Mouse (Mus musculus): ENCODE results near the gene Wdr76. TPM values are rescaled to one million over a fixed set of nuclear protein-coding genes. Genes with fewer than 3 reads are reported as not detected.
"Not testable (repeated sequence)": the region's sequence is repeated elsewhere in the genome, so short reads cannot be mapped to it uniquely, and the experiment has no call there.

The Wdr76 gene
- polyA plus RNA-seq, 1 experiment from 2014 or later: 5.6 TPM

- H3K36me3 ChIP-seq (ENCODE audit: control insufficient read depth, insufficient read depth, low read length): peaks cover 45% of the 10 kb centered on the region
These were observed 6.7 kb downstream of the Wdr76 start for GRCm38 (mm10) chr2:121512991-121513765.

DNA sequence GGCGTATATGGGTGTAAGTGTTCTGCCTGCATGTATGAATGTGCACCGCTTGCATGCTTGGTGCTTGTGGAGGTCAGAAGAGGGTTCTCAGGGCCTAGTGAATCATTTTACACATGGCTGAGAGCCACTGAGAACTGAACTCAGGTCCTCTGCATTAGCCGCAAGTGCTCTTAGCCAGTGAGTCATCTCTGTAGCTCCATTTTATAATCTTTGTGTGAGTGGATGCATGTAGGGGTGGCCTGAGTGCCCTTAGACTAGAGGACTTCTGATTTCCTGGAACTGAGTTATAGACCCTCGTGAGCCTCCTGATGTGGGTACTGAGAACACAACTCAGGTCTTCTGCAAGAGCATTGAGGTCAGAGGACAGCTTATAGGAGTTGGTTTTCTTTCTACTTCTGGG, 7.7 kb downstream of the Wdr76 start:
- Histone ChIP-seq H3K4me3 (ENCODE audit: low read depth, low read length) (no peak overlapping the region), H3K9ac (ENCODE audit: low read length) (no peak overlapping the region), H3K27me3 (replicated peaks; ENCODE audit: control insufficient read depth, insufficient read depth, low read length) (no peaks in the 10 kb centered on the region), H3K27ac (ENCODE audit: low read depth, low read length) (no peak overlapping the region), H3K4me2 (ENCODE audit: low read length) (no peak overlapping the region), H3K9me3 (replicated peaks; ENCODE audit: control insufficient read depth, low read length) (no peaks in the 10 kb centered on the region), H3K4me1 (ENCODE audit: control insufficient read depth, insufficient read depth, low read length) (no peaks in the 10 kb centered on the region), H3K36me3 (ENCODE audit: control insufficient read depth, insufficient read depth, low read length) (peaks cover 50% of the 10 kb centered on the region)
- WGBS: 98% methylated on average over 4 of the region's 4 CpGs
- DNase-seq (ENCODE audit: low spot score): no peak
- no peak for ATAC-seq

More at GRCm38 (mm10) chr2:121512991-121513765, 6.7 kb downstream of the Wdr76 start:
- H3K9ac ChIP-seq (ENCODE audit: low read length); H3K9me3 ChIP-seq (replicated peaks; ENCODE audit: control insufficient read depth, low read length); H3K4me1 ChIP-seq (ENCODE audit: control insufficient read depth, insufficient read depth, low read length); H3K27me3 ChIP-seq (replicated peaks; ENCODE audit: control insufficient read depth, insufficient read depth, low read length); H3K4me2 ChIP-seq (ENCODE audit: low read length); H3K27ac ChIP-seq (ENCODE audit: low read depth, low read length); H3K4me3 ChIP-seq (ENCODE audit: low read depth, low read length); ATAC-seq; DNase-seq (ENCODE audit: low spot score): not testable (repeated sequence)
- WGBS: 94% methylated on average over 4 of the region's 5 CpGs

GRCm38 (mm10) chr2:121518106-121518505, 11.6 kb downstream of the Wdr76 start:
- no peaks in the 10 kb centered on the region for H3K9me3 ChIP-seq (replicated peaks; ENCODE audit: control insufficient read depth, low read length)
- no peak for DNase-seq (ENCODE audit: low spot score)
- H3K27me3 ChIP-seq (replicated peaks; ENCODE audit: control insufficient read depth, insufficient read depth, low read length): no peaks in the 10 kb centered on the region
- H3K9ac ChIP-seq (ENCODE audit: low read length): no peak overlapping the region
- peaks cover 41% of the 10 kb centered on the region for H3K36me3 ChIP-seq (ENCODE audit: control insufficient read depth, insufficient read depth, low read length)
- H3K27ac ChIP-seq (ENCODE audit: low read depth, low read length): no peak overlapping the region
- WGBS: 97% methylated on average over 5 of the region's 5 CpGs
- H3K4me1 ChIP-seq (ENCODE audit: control insufficient read depth, insufficient read depth, low read length): no peaks in the 10 kb centered on the region
- no peak overlapping the region for H3K4me2 ChIP-seq (ENCODE audit: low read length)
- no peak for ATAC-seq
- H3K4me3 ChIP-seq (ENCODE audit: low read depth, low read length): no peak overlapping the region

DNA sequence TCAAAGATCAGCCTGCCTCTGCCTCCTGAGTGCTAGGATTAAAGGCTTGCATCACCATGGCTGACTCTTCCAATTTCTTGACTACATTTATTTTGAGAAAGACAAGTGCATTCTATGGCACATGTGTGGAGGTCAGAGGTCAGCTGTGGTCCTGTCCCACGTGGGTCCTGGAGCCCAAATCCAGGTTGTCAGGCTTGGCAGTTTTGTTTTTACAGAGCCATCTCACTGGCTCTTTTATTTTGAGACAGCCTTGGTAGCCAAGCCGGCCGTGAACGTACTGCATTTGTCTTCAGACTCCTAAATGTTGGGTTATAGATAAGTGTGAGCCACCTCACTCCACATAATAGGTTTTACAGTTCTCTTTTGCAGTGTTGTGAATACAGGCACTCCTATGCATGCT, 12.2 kb downstream of the Wdr76 start:
- peaks cover 39% of the 10 kb centered on the region for H3K36me3 ChIP-seq (ENCODE audit: control insufficient read depth, insufficient read depth, low read length)
- not testable (repeated sequence) for H3K4me3 ChIP-seq (ENCODE audit: low read depth, low read length); H3K4me1 ChIP-seq (ENCODE audit: control insufficient read depth, insufficient read depth, low read length); H3K27ac ChIP-seq (ENCODE audit: low read depth, low read length); ATAC-seq; H3K4me2 ChIP-seq (ENCODE audit: low read length); H3K9ac ChIP-seq (ENCODE audit: low read length); DNase-seq (ENCODE audit: low spot score); H3K27me3 ChIP-seq (replicated peaks; ENCODE audit: control insufficient read depth, insufficient read depth, low read length); H3K9me3 ChIP-seq (replicated peaks; ENCODE audit: control insufficient read depth, low read length)
- WGBS: 99% methylated on average over 4 of the region's 4 CpGs

DNA sequence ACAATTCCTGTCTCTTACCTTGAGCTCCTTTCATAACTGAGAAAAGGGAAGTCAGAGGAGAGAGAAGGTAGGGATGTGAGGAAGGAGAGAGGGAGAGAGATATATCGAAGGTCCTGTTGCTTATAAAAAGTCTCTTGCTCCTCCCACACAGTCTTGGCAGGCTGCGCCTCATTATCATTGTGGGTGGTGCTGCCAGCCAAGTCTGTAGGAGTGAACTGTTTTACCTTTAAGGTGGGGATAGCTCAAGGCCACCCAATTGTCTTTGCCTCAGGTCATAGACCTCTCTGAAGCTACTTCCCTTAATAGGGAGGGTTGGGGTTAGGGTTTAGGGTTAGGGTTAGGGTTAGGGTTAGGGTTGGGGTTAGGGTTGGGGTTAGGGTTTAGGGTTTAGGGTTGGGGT, 15.5 kb downstream of the Wdr76 start:
- Histone ChIP-seq H3K27me3 (replicated peaks; ENCODE audit: control insufficient read depth, insufficient read depth, low read length) (no peaks in the 10 kb centered on the region), H3K27ac (ENCODE audit: low read depth, low read length) (no peak overlapping the region), H3K4me3 (ENCODE audit: low read depth, low read length) (no peak overlapping the region), H3K36me3 (ENCODE audit: control insufficient read depth, insufficient read depth, low read length) (peaks cover 45% of the 10 kb centered on the region), H3K4me2 (ENCODE audit: low read length) (no peak overlapping the region), H3K9me3 (replicated peaks; ENCODE audit: control insufficient read depth, low read length) (no peaks in the 10 kb centered on the region), H3K4me1 (ENCODE audit: control insufficient read depth, insufficient read depth, low read length) (no peaks in the 10 kb centered on the region), H3K9ac (ENCODE audit: low read length) (no peak overlapping the region)
- WGBS: 85% methylated on average over 2 of the region's 2 CpGs
- ATAC-seq (no peak), DNase-seq (ENCODE audit: low spot score) (peak; percentile 9)

- not testable (repeated sequence) for H3K27ac ChIP-seq (ENCODE audit: low read depth, low read length); ATAC-seq; H3K4me1 ChIP-seq (ENCODE audit: control insufficient read depth, insufficient read depth, low read length); H3K4me2 ChIP-seq (ENCODE audit: low read length); H3K27me3 ChIP-seq (replicated peaks; ENCODE audit: control insufficient read depth, insufficient read depth, low read length); DNase-seq (ENCODE audit: low spot score); H3K9me3 ChIP-seq (replicated peaks; ENCODE audit: control insufficient read depth, low read length); H3K4me3 ChIP-seq (ENCODE audit: low read depth, low read length); H3K9ac ChIP-seq (ENCODE audit: low read length)
- H3K36me3 ChIP-seq (ENCODE audit: control insufficient read depth, insufficient read depth, low read length): peaks cover 39% of the 10 kb centered on the region
- WGBS: 97% methylated on average over 3 of the region's 3 CpGs
These were observed 16.3 kb downstream of the Wdr76 start for GRCm38 (mm10) chr2:121522830-121523229.

- H3K36me3 ChIP-seq (ENCODE audit: control insufficient read depth, insufficient read depth, low read length): peaks cover 21% of the 10 kb centered on the region; the same call in 1 of the 2 replicates
- WGBS: 94% methylated on average over 2 of the region's 2 CpGs
These were observed 18.5 kb downstream of the Wdr76 start for GRCm38 (mm10) chr2:121525056-121525455.

GRCm38 (mm10) chr2:121544829-121545228, 38.3 kb downstream of the Wdr76 start:
- peaks cover 69% of the 10 kb centered on the region for H3K36me3 ChIP-seq (ENCODE audit: control insufficient read depth, insufficient read depth, low read length)
- ATAC-seq: no peak
- H3K4me3 ChIP-seq (ENCODE audit: low read depth, low read length): no peak overlapping the region
- no peak overlapping the region for H3K4me2 ChIP-seq (ENCODE audit: low read length)
- 89% methylated on average over 3 of the region's 3 CpGs for WGBS
- no peak overlapping the region for H3K9ac ChIP-seq (ENCODE audit: low read length)
- DNase-seq (ENCODE audit: low spot score): no peak
- H3K27me3 ChIP-seq (replicated peaks; ENCODE audit: control insufficient read depth, insufficient read depth, low read length): no peaks in the 10 kb centered on the region
- H3K9me3 ChIP-seq (replicated peaks; ENCODE audit: control insufficient read depth, low read length): 0 out of 2 replicates have a peak, but pooled peaks cover 2% of the 10 kb centered on the region
- no peaks in the 10 kb centered on the region for H3K4me1 ChIP-seq (ENCODE audit: control insufficient read depth, insufficient read depth, low read length)
- H3K27ac ChIP-seq (ENCODE audit: low read depth, low read length): no peak overlapping the region

More at GRCm38 (mm10) chr2:121525056-121525455, 18.5 kb downstream of the Wdr76 start:
- DNase-seq (ENCODE audit: low spot score) (no peak), ATAC-seq (no peak)
- H3K27ac ChIP-seq (ENCODE audit: low read depth, low read length): no peak overlapping the region
- H3K4me1 ChIP-seq (ENCODE audit: control insufficient read depth, insufficient read depth, low read length): no peaks in the 10 kb centered on the region
- H3K9me3 ChIP-seq (replicated peaks; ENCODE audit: control insufficient read depth, low read length): no peaks in the 10 kb centered on the region
- no peak overlapping the region for H3K9ac ChIP-seq (ENCODE audit: low read length)
- no peak overlapping the region for H3K4me3 ChIP-seq (ENCODE audit: low read depth, low read length)
- no peaks in the 10 kb centered on the region for H3K27me3 ChIP-seq (replicated peaks; ENCODE audit: control insufficient read depth, insufficient read depth, low read length)
- H3K4me2 ChIP-seq (ENCODE audit: low read length): no peak overlapping the region

GRCm38 (mm10) chr2:121549630-121550029, 43.1 kb downstream of the Wdr76 start:
- H3K4me3 ChIP-seq (ENCODE audit: low read depth, low read length): no peak overlapping the region
- peaks cover 64% of the 10 kb centered on the region for H3K36me3 ChIP-seq (ENCODE audit: control insufficient read depth, insufficient read depth, low read length)
- no peaks in the 10 kb centered on the region for H3K27me3 ChIP-seq (replicated peaks; ENCODE audit: control insufficient read depth, insufficient read depth, low read length)
- H3K9ac ChIP-seq (ENCODE audit: low read length): no peak overlapping the region
- H3K4me1 ChIP-seq (ENCODE audit: control insufficient read depth, insufficient read depth, low read length): no peaks in the 10 kb centered on the region
- H3K9me3 ChIP-seq (replicated peaks; ENCODE audit: control insufficient read depth, low read length): no peaks in the 10 kb centered on the region
- no peak overlapping the region for H3K4me2 ChIP-seq (ENCODE audit: low read length)
- no peak overlapping the region for H3K27ac ChIP-seq (ENCODE audit: low read depth, low read length)
- WGBS: 91% methylated on average over 6 of the region's 6 CpGs
- no peak for DNase-seq (ENCODE audit: low spot score)
- no peak for ATAC-seq

Measured in forebrain, embryonic 14.5 days (tissue).